Comparison of ENCODE assay signal across 22 mouse cellular contexts in genomic region chr4:134719489-134719888, GRCm38 (mm10). TPM values are rescaled to one million over a fixed set of nuclear protein-coding genes. Genes with fewer than 3 reads are reported as not detected.
DNase-seq lines count a peak whose midpoint lies in the region; ATAC-seq and TF ChIP-seq lines count a peak whose summit lies in the region.
"Had no signal": no experiment of that assay in that cellular context is flagged by ENCODE, and none has a peak within 500 bp of the region (broad histone marks: within the 10 kb centered on the region; RNA-seq: fewer than 3 reads in every experiment).

No protein-coding gene starts in this region.

- H3K9me3 ChIP-seq in midbrain, embryonic 11.5 days (ENCODE audit: control insufficient read depth, low read length) = no peaks in the 10 kb centered on the region
- no peaks in the 10 kb centered on the region for H3K9me3 ChIP-seq in midbrain, embryonic 16.5 days (replicated peaks; ENCODE audit: control insufficient read depth, low read length, poor library complexity, severe bottlenecking)
- H3K9me3 ChIP-seq in liver, embryonic 14.5 days (ENCODE audit: control insufficient read depth, low read length) = no peaks in the 10 kb centered on the region
- H3K9me3 ChIP-seq: midbrain, embryonic 13.5 days; neural tube, embryonic 15.5 days had no signal

- peak; percentile 17 for DNase-seq in midbrain, embryonic 11.5 days (ENCODE audit: low spot score, missing footprints)
- DNase-seq in liver, embryonic 14.5 days (ENCODE audit: low read depth in 3 of 3, low spot score in 3 of 3) = peak; percentile 61 to 71 (median 70)
- DNase-seq in urinary bladder, postnatal 14 days (ENCODE audit: low spot score) = no peak
- no peak for DNase-seq in kidney, postnatal 4 days
- no peak for DNase-seq in cerebellum, postnatal 36 days
- DNase-seq: adrenal gland, adult 8-10 months; cerebellum, adult 11 months; cerebellum, postnatal 25 days; kidney, adult 11 months; kidney, postnatal 10 days; layer of hippocampus, postnatal 36 days; right cerebral cortex, postnatal 14 days; spleen, adult 18-20 months; thymus, adult 2 months had no signal

- no peak overlapping the region for H3K4me2 ChIP-seq in midbrain, embryonic 11.5 days
- no peak overlapping the region for H3K4me2 ChIP-seq in midbrain, embryonic 16.5 days (ENCODE audit: low read length)
- H3K4me2 ChIP-seq in liver, embryonic 14.5 days (ENCODE audit: low read depth) = peak overlapping the region; percentile 11; the same call in 1 of the 2 replicates
- H3K4me2 ChIP-seq: midbrain, embryonic 13.5 days; neural tube, embryonic 15.5 days had no signal

- peak; percentile 74 for TF ChIP-seq EP300 in liver, embryonic 14.5 days (IDR thresholded peaks at IDR 0.05; ENCODE audit: low read depth)

- WGBS in midbrain, embryonic 11.5 days = 84% methylated on average over 8 of the region's 8 CpGs
- 81% methylated on average over 8 of the region's 8 CpGs for WGBS in midbrain, embryonic 16.5 days
- WGBS in liver, embryonic 14.5 days (ENCODE audit: insufficient replicate concordance) = 14% methylated on average over 8 of the region's 8 CpGs

- no peak for ATAC-seq in midbrain, embryonic 11.5 days (ENCODE audit: low FRiP score)
- ATAC-seq in midbrain, embryonic 16.5 days = no peak
- ATAC-seq in erythroblast, adult 5-6 weeks (replicated peaks; ENCODE audit: low FRiP score, poor library complexity, severe bottlenecking) = peak; percentile 87
- peak; percentile 94 for ATAC-seq in liver, embryonic 14.5 days (ENCODE audit: insufficient read depth)
- ATAC-seq: forebrain, embryonic 16.5 days; midbrain, embryonic 13.5 days had no signal

- H3K9ac ChIP-seq in midbrain, embryonic 11.5 days (ENCODE audit: low read length) = no peak overlapping the region
- H3K9ac ChIP-seq in midbrain, embryonic 16.5 days (ENCODE audit: low read depth, low read length) = no peak overlapping the region
- no peak overlapping the region; the same call in 1 of the 2 replicates for H3K9ac ChIP-seq in liver, embryonic 14.5 days (replicated peaks)
- H3K9ac ChIP-seq: midbrain, embryonic 13.5 days; neural tube, embryonic 15.5 days had no signal

- TF ChIP-seq CTCF in liver, embryonic 14.5 days (IDR thresholded peaks at IDR 0.05; ENCODE audit: low read depth) = no peak

- H3K4me3 ChIP-seq in midbrain, embryonic 11.5 days (ENCODE audit: low read depth, low read length) = no peak overlapping the region
- H3K4me3 ChIP-seq in midbrain, embryonic 16.5 days (ENCODE audit: low read depth, low read length) = no peak overlapping the region
- H3K4me3 ChIP-seq in liver, embryonic 14.5 days (ENCODE audit: insufficient read depth in 1 of 2, low read depth in 2 of 2, low read length in 2 of 2) = no peak overlapping the region
- H3K4me3 ChIP-seq: layer of hippocampus, adult 2 months; midbrain, embryonic 13.5 days; myocyte; neural tube, embryonic 15.5 days had no signal

- no peaks in the 10 kb centered on the region for H3K27me3 ChIP-seq in midbrain, embryonic 11.5 days (ENCODE audit: control insufficient read depth, insufficient read depth, low read length)
- H3K27me3 ChIP-seq in midbrain, embryonic 16.5 days (ENCODE audit: control insufficient read depth, insufficient read depth, low read depth, low read length) = no peaks in the 10 kb centered on the region
- no peaks in the 10 kb centered on the region for H3K27me3 ChIP-seq in liver, embryonic 14.5 days (ENCODE audit: control insufficient read depth, insufficient read depth, low read length)
- H3K27me3 ChIP-seq: midbrain, embryonic 13.5 days; neural tube, embryonic 15.5 days had no signal

- H3K27ac ChIP-seq in midbrain, embryonic 11.5 days (ENCODE audit: low read depth, low read length) = no peak overlapping the region
- H3K27ac ChIP-seq in midbrain, embryonic 16.5 days (ENCODE audit: low read length) = no peak overlapping the region
- peak overlapping the region; percentile 43 for H3K27ac ChIP-seq in liver, embryonic 14.5 days
- H3K27ac ChIP-seq: layer of hippocampus, adult 2 months; macrophage; midbrain, embryonic 13.5 days; neural tube, embryonic 15.5 days had no signal

- H3K36me3 ChIP-seq in midbrain, embryonic 11.5 days (ENCODE audit: control insufficient read depth, insufficient read depth, low read length) = no peaks in the 10 kb centered on the region
- no peaks in the 10 kb centered on the region for H3K36me3 ChIP-seq in midbrain, embryonic 16.5 days (ENCODE audit: control insufficient read depth, insufficient read depth, low read length)
- H3K36me3 ChIP-seq in liver, embryonic 14.5 days (replicated peaks; ENCODE audit: control insufficient read depth, insufficient read depth, low read depth) = no peaks in the 10 kb centered on the region
- H3K36me3 ChIP-seq: midbrain, embryonic 13.5 days; neural tube, embryonic 15.5 days had no signal

- no peaks in the 10 kb centered on the region for H3K4me1 ChIP-seq in midbrain, embryonic 11.5 days (ENCODE audit: control insufficient read depth, insufficient read depth, low read length)
- H3K4me1 ChIP-seq in midbrain, embryonic 16.5 days (ENCODE audit: control insufficient read depth, insufficient read depth, low read length) = no peaks in the 10 kb centered on the region
- peaks cover 9 to 16% of the 10 kb centered on the region in 2 experiments for H3K4me1 ChIP-seq in liver, embryonic 14.5 days (replicated peaks; ENCODE audit: control insufficient read depth in 2 of 2, insufficient read depth in 2 of 2, low read length in 1 of 2)
- H3K4me1 ChIP-seq: midbrain, embryonic 13.5 days had no signal

RNA-seq across cellular contexts. Expression of gene Man1c1, which starts 15.4 kb away (rescaled TPM):
- polyA plus RNA-seq in midbrain, embryonic 11.5 days (2014; fragmentation: Nextera tagmentation; extraction: Ambion mirVana) = 3.1 and 3.2 TPM in 2 replicates
- polyA plus RNA-seq in midbrain, embryonic 16.5 days (2015; fragmentation: Nextera tagmentation; extraction: Ambion mirVana) = 2.9 and 3.2 TPM in 2 replicates
- 4.2 and 6.1 TPM in 2 replicates for total RNA-seq in erythroblast, adult 5-6 weeks (2015; ENCODE audit: low replicate concordance)
- 1.4 and 2.8 TPM in 2 replicates for total RNA-seq in erythroblast, adult 5-6 weeks (2017; ENCODE audit: low replicate concordance)
- 1.6 and 1.9 TPM in 2 replicates for polyA plus RNA-seq in liver, embryonic 14.5 days (2012; rRNA removed)
- 1.00 and 1.2 TPM in 2 replicates for polyA plus RNA-seq in liver, embryonic 14.5 days (2014; fragmentation: Nextera tagmentation; extraction: Ambion mirVana)

RNA-seq across cellular contexts. Expression of gene Ldlrap1, which starts 48.3 kb away (rescaled TPM):
- polyA plus RNA-seq in midbrain, embryonic 11.5 days (2014; fragmentation: Nextera tagmentation; extraction: Ambion mirVana) = 4.8 and 5.7 TPM in 2 replicates
- polyA plus RNA-seq in midbrain, embryonic 16.5 days (2015; fragmentation: Nextera tagmentation; extraction: Ambion mirVana) = 2.1 and 2.4 TPM in 2 replicates
- total RNA-seq in erythroblast, adult 5-6 weeks (2015; ENCODE audit: low replicate concordance) = 5.6 and 10.9 TPM in 2 replicates
- total RNA-seq in erythroblast, adult 5-6 weeks (2017; ENCODE audit: low replicate concordance) = 4.7 and 6.6 TPM in 2 replicates
- 7.0 and 9.1 TPM in 2 replicates for polyA plus RNA-seq in liver, embryonic 14.5 days (2012; rRNA removed)
- 13.4 and 19.2 TPM in 2 replicates for polyA plus RNA-seq in liver, embryonic 14.5 days (2014; fragmentation: Nextera tagmentation; extraction: Ambion mirVana)

Comparison
In these comparisons a context has a peak if more than half of its experiments do, and no peak if none do; other contexts are left out.
1. ATAC-seq: peak in erythroblast, adult 5-6 weeks (single experiment) and liver, embryonic 14.5 days (single experiment); none in midbrain, embryonic 11.5 days (single experiment) and midbrain, embryonic 16.5 days (single experiment).
2. DNase-seq: peak in midbrain, embryonic 11.5 days (single experiment) and liver, embryonic 14.5 days (3 of 3); none in urinary bladder, postnatal 14 days (single experiment), kidney, postnatal 4 days (0 of 2) and cerebellum, postnatal 36 days (0 of 2).